Mouse (Mus musculus) frontal cortex, adult (tissue): Measurements from ENCODE around the gene Olfr131.
"Not testable (repeated sequence)": the region's sequence is repeated elsewhere in the genome, so short reads cannot be mapped to it uniquely, and the experiment has no call there.

Source experiments
- ATAC-seq: cut with Nextera tagmentation; 2 replicates; pipeline ENCODE4 v1.9.2; 2017; ENCODE audit warnings: mild to moderate bottlenecking, moderate library complexity, mixed read lengths; ENCODE audit not compliant: low TSS enrichment

Gene Olfr131

GRCm38 (mm10) chr17:38088593-38088992, at the start of gene Olfr131:
Olfr131 (minus strand) TSS chr17:38088693.
- no peak for ATAC-seq

- no peak for ATAC-seq
Measured at GRCm38 (mm10) chr17:38134426-38134825, 45.9 kb upstream of the Olfr131 start, which contains the start of gene Olfr132. Olfr132 (minus strand) TSS chr17:38134526.

GRCm38 (mm10) chr17:38125371-38125770, 36.9 kb upstream of the Olfr131 start:
- ATAC-seq = not testable (repeated sequence)

GRCm38 (mm10) chr17:38124199-38124598, 35.7 kb upstream of the Olfr131 start:
- ATAC-seq = not testable (repeated sequence)

GRCm38 (mm10) chr17:38082364-38082763, 6.1 kb downstream of the Olfr131 start:
- ATAC-seq = no peak

GRCm38 (mm10) chr17:38063621-38064020, 24.9 kb downstream of the Olfr131 start, which contains the start of gene Olfr130:
Olfr130 (plus strand) TSS chr17:38063921.
- no peak for ATAC-seq

GRCm38 (mm10) chr17:38059979-38060378, 28.5 kb downstream of the Olfr131 start, which contains the start of gene Olfr129:
Olfr129 (minus strand) TSS chr17:38060079.
- ATAC-seq = no peak
